Mouse (Mus musculus) activated CD4-positive, CD25-positive, alpha-beta regulatory T cell, adult 4 months (primary cell): Measurements from ENCODE around the gene Foxn3. TPM values are rescaled to one million over a fixed set of nuclear protein-coding genes. Genes with fewer than 3 reads are reported as not detected.

Experiments used
- ATAC-seq: one replicate; pipeline ENCODE4 v1.8.0; 2017
- polyA plus RNA-seq, 2 experiments: library from polyadenylated mRNA; unstranded; fragments of 100-300 nt; shearing (Covaris generic); gene quantifications; one replicate each; pipeline ENCODE4 v1.2.1; 2017

Gene Foxn3
- polyA plus RNA-seq, 2 experiments from 2014 or later = 91.7 to 138 TPM

DNA sequence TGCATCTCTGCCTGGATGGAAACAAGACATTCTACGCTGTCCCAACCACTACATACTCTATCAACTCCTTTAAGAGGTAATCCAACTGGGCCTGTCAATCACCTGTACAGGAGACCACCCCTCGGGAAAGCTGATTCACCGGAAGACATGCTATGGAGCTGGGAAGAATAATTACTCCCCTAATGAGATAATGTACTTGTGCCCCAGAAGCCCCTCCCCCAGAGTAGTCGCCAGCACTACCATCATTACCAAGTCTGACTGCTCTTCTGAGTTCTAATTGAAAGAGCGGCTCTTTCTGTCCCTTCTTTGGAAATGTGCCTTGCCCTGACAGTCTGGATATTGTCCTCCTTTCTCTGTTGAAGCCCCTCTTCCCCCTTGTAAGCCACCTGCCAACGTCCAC is 183.3 kb downstream of the Foxn3 start:
- no peak for ATAC-seq

- no peak for ATAC-seq
Observed at GRCm38 (mm10) chr12:99378284-99378683, 185.1 kb downstream of the Foxn3 start.

DNA sequence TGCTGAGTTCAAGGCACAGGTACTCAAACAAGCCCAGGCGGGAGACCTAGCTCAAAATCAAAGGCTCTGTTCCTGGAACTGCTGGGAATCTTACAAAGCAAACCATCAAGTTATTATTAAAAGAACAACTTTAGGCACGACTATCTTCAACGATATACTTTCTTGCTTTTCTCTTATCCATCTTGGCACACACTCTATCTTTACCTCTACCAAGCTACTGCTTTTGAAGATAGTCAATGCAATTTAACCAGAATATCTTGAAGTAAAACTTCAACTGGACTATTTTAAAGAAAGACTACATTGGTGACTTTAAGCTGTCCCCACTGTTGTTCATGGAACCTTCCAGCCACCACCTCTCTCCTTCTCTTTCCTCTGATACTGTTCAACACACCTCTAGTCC is 185.7 kb downstream of the Foxn3 start:
- ATAC-seq = no peak

- no peak for ATAC-seq
Observed at GRCm38 (mm10) chr12:99377069-99377468, 186.3 kb downstream of the Foxn3 start.

DNA sequence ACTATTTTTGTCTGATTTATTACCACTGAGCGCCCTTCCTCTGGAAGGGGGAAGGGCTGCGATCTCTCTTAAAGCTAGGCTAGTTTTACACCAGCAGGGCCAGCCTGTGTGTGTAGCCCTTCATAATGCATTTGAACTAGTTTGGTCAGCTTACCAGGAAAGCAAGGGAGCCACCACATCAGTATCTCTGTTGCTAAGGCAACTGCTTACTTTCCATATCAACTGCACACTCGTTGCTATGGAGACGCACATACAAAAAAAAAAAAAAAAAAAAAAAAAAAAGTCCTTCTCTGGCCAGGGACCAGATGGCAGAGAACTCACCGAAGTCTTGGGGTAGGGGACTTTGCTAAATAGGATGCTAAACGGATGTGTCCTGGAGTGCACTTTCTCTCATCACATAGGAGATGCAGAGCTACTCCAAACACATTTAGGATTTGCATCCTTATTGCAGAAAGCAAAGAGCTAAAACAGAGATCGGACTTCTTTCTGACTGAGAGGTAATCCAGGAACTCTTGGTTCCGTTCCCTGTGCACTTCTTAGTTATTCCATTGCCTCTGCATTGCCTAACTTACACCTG is 187.4 kb downstream of the Foxn3 start:
- ATAC-seq = no peak

DNA sequence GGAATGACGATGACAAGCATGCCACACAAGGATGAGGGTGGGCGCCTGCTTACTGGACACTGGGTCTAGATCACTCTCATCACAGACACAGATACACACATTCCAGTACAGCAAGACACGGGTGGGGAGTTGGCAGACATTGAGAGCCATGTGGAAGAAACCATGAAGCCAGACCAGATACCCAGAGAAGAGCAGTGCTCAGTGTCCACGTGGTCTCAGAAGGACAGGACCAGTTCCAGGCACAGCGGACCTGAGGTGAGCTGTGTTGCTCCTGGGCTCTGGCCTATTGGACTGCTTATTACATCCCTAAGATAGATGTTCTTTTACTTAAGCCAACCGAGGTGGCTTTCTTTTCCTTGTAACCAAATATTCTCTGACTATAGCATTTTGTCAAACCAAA is 188.0 kb downstream of the Foxn3 start:
- ATAC-seq = no peak

GRCm38 (mm10) chr12:99374099-99374600 is 189.2 kb downstream of the Foxn3 start:
- no peak for ATAC-seq

GRCm38 (mm10) chr12:99373584-99373983 is 189.8 kb downstream of the Foxn3 start:
- no peak for ATAC-seq

DNA sequence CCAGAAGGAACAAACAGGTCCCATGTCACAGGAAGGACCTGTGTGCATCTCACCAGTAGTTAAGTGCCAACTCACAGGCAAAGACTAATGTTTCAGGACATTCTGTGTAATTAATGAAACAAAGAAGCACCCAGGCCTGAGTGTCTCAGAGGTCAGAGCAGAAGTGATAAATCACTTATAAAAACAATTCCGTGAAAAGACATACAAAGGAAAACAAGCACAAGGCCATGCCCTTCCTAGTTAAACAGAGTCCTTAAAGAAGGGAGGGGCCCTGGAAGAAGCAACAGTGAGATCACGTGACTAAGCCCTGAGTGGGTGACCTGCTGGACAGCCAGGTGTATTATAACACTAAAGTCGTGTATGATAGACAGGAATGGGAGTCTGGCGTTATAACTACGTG is 191.9 kb downstream of the Foxn3 start:
- ATAC-seq = no peak

DNA sequence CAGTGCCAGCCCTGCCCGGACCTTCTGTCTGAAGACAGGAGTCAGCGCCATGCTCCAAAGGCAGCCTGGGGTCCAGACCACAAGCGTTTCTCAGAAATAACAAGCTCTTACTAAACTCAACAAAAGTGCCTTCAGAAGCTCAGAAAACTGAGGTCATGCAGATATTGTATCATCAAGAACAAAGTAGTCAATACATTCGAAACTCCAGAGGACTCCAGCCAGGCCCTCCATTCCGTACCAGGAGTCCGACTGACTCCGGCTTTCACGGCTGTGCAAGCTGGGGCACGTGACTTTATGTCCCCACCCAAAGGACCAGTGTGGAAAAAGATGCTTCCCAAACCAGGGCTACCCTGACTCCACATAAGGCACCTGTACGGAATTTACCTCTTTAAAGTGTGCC is 195.1 kb downstream of the Foxn3 start:
- no peak for ATAC-seq

DNA sequence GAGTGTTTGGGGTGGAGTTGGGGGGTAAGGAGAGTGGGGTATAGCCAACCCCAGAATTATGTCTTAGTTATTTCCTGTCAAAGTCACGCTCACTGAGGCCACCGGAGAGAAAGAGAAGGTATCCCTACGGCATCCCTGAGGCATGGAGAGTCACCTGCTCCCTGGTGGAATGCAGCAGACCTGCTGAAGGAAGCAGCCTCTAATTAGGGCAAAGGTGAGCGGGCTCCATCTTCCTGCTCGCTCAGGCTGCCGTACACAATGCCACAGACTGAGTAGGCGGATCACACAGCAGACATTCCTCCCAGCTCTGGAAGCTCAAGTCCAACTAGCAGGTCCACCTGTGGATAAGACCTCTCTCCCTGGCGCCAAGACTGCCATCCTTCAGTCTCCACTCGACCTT is 197.4 kb downstream of the Foxn3 start:
- no peak for ATAC-seq

GRCm38 (mm10) chr12:99364201-99364600 is 199.2 kb downstream of the Foxn3 start:
- ATAC-seq = no peak

- no peak for ATAC-seq
Observed at GRCm38 (mm10) chr12:99363024-99363423, 200.4 kb downstream of the Foxn3 start.

DNA sequence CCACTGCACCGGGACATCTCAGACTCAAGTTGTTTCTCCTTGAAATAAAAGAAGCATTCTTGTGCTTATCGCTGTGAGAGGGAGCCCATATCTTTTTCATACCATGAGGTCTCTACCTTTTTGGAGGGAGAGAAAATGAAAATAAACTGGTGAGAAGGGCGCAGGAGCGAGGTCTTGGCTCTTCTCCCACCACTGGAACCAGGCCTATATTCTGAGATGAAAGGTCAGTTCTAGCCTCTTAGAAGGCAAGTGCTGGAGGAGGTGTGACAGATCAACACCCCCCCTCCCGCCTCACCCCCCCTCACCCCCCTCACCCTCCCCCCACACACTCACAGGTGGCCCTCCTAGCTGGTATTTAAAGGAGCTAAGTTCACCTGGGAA is 201.6 kb downstream of the Foxn3 start:
- no peak for ATAC-seq

GRCm38 (mm10) chr12:99360958-99361751 is 202.2 kb downstream of the Foxn3 start:
- ATAC-seq = no peak

DNA sequence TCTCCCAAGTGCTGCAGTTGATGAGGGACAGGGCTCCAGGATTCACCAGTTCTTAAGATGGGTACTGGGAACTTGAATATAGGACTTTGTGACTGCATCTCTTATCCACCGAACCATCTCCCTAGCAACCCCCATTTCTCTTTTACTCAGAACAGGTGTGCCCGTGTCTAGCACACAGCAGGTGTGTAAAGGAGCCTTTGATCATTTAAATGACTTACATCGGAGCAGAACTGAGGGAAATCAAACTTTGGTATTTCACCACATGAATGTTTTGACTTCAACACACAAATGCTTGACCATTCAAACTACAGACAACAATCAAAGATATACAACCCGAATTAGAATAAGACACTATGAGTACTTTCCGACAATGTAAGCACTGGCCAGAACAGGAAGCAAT is 204.7 kb downstream of the Foxn3 start:
- ATAC-seq = no peak

DNA sequence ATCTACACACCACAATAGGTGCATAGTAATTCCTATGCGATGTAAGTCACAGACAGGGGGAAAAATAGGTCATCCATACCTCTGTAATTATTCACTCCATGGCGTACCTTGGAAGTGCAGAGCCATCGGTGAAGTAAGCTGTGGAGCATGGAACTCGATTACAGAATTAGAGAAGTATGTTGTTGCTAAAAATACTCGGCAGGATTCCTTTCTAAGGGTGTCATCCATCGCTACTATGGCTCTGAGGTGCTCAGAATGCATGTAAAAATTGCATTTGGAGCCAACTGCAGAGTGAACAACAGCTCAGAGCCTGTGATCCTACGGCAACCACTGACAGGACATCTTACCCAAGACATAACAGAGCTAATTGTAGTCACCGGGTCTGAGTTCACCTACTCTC is 206.7 kb downstream of the Foxn3 start:
- ATAC-seq = no peak

DNA sequence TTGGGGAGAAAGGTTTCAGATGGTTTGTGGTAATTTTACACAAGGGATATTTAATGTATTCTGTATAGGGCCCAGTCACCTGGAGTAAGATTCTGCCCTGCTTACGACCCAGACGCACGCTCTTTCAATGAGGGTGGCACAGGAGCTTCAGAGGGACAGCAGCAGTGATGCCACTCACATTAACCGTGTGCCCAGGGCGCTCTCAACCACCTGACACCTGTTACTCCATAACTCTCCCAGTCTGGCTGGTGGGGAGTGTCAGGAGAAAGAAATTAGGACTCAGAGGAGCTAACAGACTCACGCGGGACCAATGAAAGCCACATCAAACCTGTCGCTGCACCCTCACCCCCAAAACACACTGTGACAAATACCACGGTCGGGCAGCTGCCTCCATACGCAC is 209.7 kb downstream of the Foxn3 start:
- no peak for ATAC-seq

- no peak for ATAC-seq
Observed at GRCm38 (mm10) chr12:99352583-99352982, 210.8 kb downstream of the Foxn3 start.

DNA sequence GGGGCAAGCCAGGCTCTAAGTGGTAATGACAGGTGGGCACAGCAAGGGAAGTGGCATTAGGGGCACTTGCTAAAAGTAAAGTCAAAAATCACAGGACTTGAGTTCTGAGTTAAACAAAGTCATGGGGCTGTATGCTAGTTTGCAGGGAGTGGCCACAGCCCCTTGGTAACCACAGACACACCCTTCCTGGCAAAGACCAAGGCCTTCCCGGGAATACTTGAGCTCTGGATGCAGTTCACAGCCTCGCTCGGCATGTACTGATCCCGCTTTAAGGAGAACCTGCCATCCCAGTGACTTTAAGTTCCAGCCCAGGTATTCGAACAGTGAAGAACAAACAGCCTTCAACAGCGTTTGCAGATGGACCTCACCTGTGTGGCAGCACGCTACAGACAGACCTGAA is 211.2 kb downstream of the Foxn3 start:
- ATAC-seq = no peak

DNA sequence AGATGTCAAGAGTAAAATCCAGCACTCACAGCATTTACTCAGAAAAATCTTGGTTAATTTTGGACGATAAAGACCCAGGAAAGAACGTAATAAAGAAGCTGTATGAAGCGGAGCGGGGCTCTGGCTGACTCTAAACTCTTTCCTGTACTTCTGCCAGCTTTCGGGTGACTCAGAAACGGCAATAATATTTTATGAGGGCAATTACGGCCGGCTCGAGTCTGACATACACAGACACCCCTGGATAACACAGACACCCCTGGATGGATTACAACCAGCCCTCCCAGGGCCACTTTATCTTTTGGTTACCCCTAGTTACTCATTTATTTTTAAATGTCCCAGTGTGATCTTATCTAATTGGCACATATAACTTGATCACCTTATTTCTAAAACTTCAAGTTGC is 211.7 kb downstream of the Foxn3 start:
- no peak for ATAC-seq

GRCm38 (mm10) chr12:99349650-99349997 is 213.8 kb downstream of the Foxn3 start:
- ATAC-seq = no peak

DNA sequence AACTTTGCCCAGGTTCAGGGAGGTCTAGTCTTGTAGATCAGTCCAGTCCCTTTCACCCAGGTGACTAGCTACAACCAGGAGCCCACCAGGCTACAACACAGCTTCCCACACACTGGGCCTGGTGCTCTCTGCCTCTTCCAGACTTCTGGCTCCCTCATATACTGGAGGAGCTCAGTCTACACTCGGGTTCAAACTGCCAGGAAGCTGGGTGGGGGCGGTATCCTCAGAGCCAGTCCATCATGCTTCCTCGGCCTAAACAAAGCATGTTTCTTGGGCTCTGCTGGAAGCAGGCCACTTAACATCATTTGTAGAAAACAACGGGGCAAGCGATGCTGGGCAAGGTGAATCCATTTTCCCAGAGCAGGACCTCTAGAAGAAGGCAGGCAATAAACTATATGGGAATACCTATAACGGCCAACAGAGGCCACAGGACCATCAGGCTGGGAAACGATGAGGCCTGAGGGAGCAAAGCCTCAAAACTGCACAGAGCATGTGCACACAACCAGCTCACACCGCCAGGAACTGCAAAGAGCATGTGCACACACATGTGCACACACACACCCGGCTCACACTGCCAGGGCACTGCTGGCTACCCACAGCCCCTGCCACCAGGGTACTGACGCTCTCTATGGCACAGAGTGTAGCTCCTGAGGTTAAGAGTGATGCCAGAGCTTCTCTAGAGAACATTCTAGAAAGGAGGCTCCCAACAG is 214.3 kb downstream of the Foxn3 start:
- no peak for ATAC-seq

DNA sequence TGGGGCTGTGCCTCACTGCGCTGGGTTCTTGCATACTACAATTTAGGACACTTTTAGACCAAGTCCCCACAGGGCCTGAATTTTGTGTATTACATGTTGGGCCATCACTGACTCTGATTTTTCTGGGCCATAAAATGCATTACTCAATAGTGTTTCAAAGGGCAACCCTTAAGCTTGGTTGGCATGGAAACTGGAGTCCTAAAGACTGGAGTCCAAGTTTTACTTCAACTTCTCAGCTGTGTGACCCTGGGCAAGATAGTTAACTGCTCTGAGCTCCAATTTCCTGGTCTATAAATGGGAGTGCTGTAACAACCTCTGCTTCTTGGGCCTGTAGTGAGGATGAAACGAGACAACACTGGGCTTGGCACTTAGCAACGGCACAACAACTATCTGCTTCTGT is 215.9 kb downstream of the Foxn3 start:
- ATAC-seq = no peak
